Mouse (Mus musculus) MEL (cell line): ENCODE measurements around the gene Pim1.

Experiments
- CTCF ChIP-seq, 3 experiments: IDR thresholded peaks in 2 of 3; conservative IDR thresholded peaks in 1 of 3; 2 replicates each; pipeline ENCODE4 v1.5.1; 2011 to 2012; ENCODE audit warnings: low read length in 3 of 3, low read depth in 2 of 3, mild to moderate bottlenecking in 2 of 3, improper control_type of control experiment in 1 of 3, inconsistent platforms in 1 of 3, mixed read lengths in 1 of 3, moderate library complexity in 1 of 3; ENCODE audit not compliant: control insufficient read depth in 1 of 3, insufficient read depth in 1 of 3, poor library complexity in 1 of 3, severe bottlenecking in 1 of 3
- ELF1 ChIP-seq: IDR thresholded peaks from 2 replicates; pipeline ENCODE4 v1.6.1; 2014; ENCODE audit warnings: low read depth, mild to moderate bottlenecking, inconsistent platforms, low read length, improper control_type of control experiment, moderate library complexity
- HCFC1 ChIP-seq: IDR thresholded peaks from 2 replicates; pipeline ENCODE4 v1.6.1; 2012; ENCODE audit warnings: low read depth, mild to moderate bottlenecking, inconsistent platforms, low read length, improper control_type of control experiment, moderate library complexity
- JUND ChIP-seq: IDR thresholded peaks from 2 replicates; pipeline ENCODE4 v1.6.1; 2011; ENCODE audit warnings: low read depth, mild to moderate bottlenecking, improper control_type of control experiment, low read length
- TAL1 ChIP-seq: IDR thresholded peaks from 2 replicates; pipeline ENCODE4 v1.6.1; 2012; ENCODE audit warnings: mild to moderate bottlenecking, inconsistent platforms, low read length, moderate library complexity, mixed read lengths
- TBP ChIP-seq: IDR thresholded peaks from 2 replicates; pipeline ENCODE4 v1.8.0; 2011; ENCODE audit warnings: low read depth, low read length, improper control_type of control experiment
- USF1 ChIP-seq: IDR thresholded peaks from 2 replicates; pipeline ENCODE4 v1.6.1; 2014; ENCODE audit warnings: low read depth, mild to moderate bottlenecking, inconsistent platforms, low read length, improper control_type of control experiment, moderate library complexity
- ZC3H11A ChIP-seq: IDR thresholded peaks from 2 replicates; pipeline ENCODE4 v1.6.1; 2012; ENCODE audit warnings: low read depth, mild to moderate bottlenecking, inconsistent platforms, low read length, improper control_type of control experiment
- ZMIZ1 ChIP-seq: IDR thresholded peaks from 2 replicates; pipeline ENCODE4 v1.6.1; 2012; ENCODE audit warnings: low read depth, mild to moderate bottlenecking, inconsistent platforms, low read length, improper control_type of control experiment, moderate library complexity

- TF ChIP-seq CTCF (IDR thresholded peaks at IDR 0.05 in 2 of 3, conservative IDR thresholded peaks at IDR 0.05 in 1 of 3; ENCODE audit: control insufficient read depth in 1 of 3, insufficient read depth in 1 of 3, low read depth in 2 of 3, low read length in 3 of 3, poor library complexity in 1 of 3, severe bottlenecking in 1 of 3): no peak
- no peak for TF ChIP-seq USF1
- TF ChIP-seq ELF1: no peak
- TF ChIP-seq JUND: no peak
- TF ChIP-seq ZC3H11A: no peak
- TF ChIP-seq TAL1: no peak
- no peak for TF ChIP-seq ZMIZ1
- no peak for TF ChIP-seq TBP
- TF ChIP-seq HCFC1: no peak
Observed at GRCm38 (mm10) chr17:29475142-29475541, 15.4 kb upstream of the Pim1 start.
